Mouse (Mus musculus) yolk sac, embryonic 10.5 days (tissue): ENCODE results near the gene Cacna1a.

ENCODE experiments used
- DNase-seq: peaks from one replicate; pipeline ENCODE4 v3.0.0-alpha.2; 2017; ENCODE audit warnings: low spot score

The Cacna1a gene

DNA sequence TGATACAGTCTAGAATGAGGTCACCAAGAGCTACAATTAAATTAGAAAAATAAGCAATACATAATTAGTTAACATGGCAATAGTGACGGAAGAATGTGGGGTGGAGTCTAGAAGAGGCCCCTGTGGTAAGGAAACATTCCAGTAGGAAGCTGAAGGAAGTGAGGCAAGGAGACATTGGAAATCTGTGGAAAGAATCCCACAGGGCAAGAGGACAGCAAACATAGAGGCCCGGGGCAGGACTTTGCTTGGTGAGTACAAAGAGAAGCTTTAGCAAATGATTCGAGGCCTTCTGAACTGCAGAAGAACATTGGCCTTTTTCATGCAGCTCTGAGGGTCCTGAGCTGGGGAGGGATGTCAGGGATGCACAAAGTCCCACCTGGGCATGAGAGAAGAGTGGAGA, at the start of gene Cacna1a:
Gene Cacna1a (plus strand): TSS at position 166 of the 400 bp plus-strand sequence.
- no peak for DNase-seq

DNA sequence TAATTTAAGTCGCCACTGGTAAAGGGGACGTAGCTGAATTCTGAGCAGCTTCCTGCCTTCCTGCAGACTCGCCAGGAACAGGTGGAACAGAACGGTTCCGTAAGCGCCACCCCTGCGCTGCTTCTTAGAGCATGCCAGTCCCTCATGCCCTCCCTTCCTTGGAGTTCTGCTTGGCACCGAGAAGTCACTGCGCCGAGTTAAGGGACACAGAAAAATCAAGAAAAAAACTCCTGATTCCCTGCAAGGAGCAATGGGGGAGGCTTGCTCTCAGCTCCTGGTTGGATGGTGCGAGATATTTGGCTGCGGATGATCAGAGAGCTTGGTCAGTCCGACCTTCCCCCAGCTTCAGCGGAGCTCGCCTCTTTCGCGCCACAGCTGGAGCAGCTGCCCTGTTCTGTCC, 49.7 kb upstream of the Cacna1a start:
- no peak for DNase-seq

DNA sequence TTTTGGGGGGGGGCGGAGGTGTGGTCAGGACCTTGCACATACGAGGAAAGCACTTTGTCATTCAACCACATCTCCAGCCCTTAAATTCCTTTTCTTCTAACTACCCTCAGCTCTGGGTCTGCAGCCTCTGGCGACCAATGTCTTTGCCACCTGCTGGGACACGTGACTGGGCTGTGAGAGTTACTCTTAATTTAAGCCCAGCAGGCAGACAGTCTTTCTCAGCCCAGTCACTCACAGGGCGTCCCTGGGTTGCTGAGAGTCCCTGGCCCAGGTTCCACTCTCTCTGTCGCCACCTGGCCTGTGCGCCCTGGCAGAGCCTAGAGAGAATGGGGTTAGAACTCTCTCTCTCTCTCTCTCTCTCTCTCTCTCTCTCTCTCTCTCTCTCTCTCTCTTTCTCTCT, 48.9 kb upstream of the Cacna1a start:
- no peak for DNase-seq

DNA sequence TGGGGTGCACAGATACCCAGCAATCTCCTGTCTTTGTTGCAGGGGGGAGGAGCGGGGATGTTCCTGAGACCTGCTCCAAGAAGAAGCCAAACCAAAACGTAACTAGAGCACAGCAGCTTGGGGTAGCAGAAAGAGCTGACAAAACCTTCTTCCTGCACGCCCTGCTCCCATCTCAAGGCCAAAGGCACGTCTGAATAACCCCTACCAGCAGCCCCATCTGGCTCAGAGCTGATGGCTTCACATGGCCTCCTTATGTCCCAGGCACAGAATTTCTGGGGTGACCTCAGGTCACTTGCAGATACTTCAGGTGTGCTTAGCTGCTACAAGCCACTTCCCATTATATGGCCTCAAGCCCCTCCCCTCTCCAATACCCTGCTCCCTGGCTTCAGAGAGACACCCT, 48.4 kb upstream of the Cacna1a start:
- no peak for DNase-seq

DNA sequence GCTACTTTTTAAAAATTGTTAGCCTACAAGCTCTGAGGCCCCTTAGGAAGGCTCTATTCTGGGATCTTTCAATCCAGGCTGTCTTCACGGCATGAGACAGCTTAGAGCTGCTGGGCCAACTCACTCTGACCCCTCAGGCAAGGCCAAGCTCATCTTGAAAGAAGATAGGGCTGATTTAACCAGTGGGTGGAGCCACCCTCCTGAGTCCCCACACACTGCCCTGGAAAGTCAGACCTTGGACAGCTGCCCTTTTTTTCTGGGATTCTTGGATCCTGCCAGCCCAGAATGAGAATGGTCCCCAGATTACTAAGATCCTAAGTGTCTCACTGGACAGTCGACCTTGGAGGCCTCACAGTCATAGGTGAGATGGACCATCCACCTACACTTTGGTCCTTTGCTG, 47.6 kb upstream of the Cacna1a start:
- no peak for DNase-seq

DNA sequence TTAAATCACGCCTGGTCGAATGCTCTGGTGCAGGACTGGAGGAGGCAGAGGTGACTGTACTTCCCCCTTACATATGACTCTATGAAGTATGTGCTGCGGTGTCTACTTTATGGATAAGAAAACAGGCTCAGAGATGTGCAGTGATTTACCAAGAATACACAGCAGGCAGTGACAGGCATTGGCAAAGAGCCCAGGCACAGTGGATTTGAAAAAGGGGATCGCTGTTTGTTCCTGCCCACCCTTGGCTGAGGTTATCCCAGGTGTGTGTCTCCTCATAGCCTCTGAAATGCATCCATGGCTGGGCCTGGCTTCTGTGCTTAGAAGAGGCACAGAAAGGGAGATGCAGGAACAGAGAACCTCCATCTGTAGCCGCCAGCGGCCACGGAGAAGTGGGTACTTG, 42.7 kb upstream of the Cacna1a start:
- DNase-seq, result no peak

DNA sequence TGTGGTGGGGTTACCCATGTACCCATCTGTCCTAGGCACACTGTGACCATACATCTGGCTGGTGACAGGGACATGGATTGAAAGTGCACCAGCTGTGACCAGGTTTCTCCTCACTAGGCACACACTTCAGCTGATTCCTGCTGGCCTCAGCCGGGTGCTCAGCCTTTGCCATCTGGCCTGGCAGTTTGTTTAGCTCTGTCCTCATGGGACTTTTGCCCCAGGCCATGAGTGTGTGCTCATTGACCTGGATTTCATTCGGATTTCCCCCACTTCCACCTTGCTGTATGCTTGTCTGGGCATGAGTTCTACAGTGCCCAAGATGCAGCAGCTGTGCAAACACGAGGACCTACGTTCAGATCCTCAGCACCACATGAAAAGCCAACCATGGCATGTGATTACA, 41.8 kb upstream of the Cacna1a start:
- no peak for DNase-seq

DNA sequence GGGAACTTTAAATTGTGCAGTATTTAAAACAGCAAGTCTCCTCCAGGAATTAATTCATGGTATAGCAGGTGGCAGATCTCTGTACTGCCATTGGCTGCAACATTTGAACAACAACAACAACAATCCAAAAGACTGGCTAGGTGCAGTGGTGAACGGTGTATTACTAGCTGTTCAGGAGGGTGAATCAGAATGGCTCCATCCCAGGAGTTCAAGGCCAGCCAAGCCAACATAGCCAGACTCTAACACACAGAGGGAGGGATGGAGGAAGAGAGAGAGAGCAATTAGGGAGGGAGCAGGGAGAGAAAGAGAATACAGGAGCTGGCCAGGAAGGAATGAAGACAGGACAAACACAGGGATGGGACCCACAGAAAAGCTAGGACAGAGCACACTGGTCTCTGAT, 38.7 kb upstream of the Cacna1a start:
- no peak for DNase-seq

DNA sequence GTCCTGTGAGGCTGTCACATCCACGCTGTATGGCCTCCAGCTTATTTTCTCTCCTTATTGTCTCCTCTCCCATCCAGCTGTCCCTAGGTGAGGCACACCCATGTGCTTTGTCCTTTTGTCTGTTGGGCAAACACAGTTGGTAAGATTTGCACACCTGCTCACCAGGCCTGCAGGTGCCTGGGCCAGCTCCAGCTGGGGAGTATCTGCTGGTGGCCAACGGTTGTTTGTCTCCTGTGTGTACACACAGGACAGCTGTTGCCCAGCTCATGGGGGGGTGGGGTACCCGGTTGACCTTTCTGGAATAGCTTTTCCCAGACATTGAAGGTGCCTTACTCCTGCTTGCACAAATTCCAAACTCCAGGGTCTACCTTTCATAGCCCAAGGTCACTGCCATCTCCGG, 37.3 kb upstream of the Cacna1a start:
- no peak for DNase-seq

DNA sequence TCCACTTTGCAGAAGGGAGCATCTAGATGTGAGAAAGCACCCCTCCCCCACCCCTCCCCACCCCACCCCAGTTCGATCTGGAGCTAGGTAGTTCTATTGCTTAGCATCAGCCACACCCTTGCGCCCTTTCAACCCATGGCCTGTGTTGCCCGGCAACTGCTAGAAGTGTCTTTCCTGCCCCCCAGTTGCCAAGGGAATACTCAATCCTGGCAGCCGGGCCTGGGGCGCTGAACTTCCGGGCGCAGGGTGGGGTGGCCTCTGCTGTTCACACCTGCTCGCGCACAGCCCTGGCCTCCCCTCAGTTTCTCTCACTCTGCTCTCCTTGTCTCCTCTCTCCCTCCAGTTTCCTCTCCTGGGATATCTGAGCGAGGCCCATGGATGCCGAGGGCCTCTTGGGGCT, 31.8 kb upstream of the Cacna1a start:
- DNase-seq, result no peak

DNA sequence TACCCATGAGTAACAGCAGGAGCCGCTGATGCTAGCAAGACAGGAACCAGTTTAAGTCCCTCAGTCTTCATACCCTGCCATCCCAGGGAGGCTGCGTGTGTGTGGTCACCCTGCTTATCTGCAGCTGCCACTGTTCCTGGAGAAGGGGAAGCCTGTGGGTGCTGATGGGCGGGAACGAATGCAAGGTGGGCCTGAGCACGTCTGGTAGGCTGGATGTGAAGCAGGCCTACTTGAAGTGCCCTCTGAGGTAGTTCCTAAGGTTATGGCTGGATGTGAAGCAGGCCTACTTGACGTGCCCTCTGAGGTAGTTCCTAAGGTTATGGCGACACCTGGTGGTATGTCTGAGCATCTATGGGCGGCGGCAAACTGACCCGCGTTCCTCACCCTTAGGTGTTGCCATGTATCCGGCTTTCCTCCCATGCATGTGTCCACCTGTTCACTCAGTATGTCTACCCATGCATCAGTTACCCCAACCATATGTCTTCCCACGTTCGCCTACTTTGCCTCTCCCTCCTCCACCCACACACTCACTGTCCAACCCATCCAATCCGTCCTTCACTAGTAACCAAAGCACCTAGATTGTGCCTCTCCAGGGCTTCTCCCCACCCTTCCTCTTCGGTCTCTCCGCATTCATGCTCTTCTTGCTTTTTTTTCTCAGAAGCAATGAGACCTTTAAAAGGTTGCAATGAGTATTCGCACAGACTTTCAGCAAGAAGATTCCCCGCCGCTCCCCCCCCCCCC, 30.4 kb upstream of the Cacna1a start:
- DNase-seq, result peak; percentile 58

DNA sequence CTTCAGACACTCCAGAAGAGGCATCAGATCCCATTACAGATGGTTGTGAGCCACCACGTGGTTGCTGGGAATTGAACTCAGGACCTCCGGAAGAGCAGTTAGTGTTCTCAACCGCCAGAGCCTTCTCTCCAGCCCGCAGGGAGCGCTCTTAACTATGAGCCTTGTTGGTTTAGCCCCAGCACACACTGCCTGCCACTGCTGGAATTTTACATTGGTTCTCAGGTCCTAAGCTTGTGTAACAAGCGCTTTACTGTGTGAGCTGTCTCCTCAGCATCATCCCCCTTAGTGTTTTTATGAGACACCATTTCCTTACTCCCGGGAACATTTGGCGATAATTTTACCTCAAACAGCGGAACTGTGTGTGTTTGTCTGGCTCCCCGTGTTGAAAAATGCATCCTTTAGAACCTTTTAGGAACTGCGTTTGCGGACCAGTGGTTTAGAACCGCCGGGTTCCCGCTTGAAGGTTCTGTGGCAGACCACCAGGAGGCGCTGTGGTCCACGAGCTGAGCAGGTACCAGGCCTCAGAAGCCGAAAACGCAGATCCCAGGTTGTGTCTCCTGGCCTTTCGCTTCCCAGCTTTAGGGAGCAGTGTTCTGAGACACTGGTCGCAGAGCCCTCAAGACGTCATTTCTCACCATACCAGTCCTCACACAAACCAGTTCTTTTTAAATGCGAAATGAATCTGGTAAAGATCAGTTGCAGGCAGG, 24.7 kb upstream of the Cacna1a start:
- DNase-seq, result peak; percentile 36

DNA sequence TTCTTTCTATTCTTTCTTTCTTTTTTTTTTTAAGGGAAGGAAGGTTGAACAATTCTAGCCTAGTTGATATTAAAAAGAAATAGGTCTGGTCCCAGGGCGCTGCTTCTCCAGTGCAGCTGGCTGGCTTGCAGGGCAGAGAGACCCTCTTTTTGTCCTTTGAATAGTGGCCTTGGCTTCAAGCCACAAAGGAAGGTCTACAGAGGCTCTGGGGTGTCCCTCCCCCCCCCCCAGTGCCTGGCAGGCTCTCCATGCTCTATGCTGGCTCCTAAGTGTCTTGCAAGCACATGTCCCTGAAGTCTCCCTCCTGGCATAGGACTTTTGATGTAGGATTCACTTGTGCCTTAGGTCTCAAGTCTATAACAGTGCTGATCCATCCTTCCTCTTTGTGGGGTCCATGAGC, 23.0 kb upstream of the Cacna1a start:
- DNase-seq, result no peak

DNA sequence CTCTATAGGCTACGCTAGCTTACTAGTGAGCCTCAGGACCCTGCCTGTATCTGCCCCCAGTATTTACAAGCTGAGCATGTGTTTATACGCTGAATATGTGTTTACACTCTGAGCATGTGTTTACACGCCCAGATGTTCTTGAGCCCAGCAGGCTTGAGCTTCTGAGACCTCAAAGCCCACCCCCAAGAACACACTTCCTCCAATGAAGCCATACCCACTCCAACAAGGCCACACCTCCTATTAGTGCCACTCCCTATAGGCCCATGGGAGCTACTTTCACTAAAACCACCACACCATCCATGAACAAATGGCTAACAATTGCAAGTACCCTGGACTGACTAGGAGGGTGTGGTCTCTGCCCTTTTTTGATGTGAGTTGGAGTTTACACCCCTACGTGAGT, 17.3 kb upstream of the Cacna1a start:
- DNase-seq, result no peak

DNA sequence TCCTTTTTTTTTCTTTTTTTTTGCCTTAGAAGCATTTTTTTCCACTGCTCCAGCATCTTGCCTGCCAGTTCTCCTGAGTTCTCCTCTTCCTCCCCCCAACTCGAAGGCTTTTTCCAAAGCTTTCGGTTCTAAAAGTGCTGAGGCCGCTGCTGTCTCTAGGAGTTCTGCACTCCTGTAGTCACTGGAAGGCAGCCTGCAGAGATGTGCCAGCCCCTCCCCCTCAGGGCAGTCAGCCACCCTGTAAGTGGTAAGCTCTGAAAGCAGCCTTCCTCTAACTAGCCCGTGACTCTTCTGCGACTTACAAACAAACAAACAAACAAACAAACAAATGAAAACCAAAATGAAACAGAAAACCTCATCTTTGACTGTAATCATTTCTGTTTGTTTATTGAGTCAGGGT, 13.2 kb upstream of the Cacna1a start:
- no peak for DNase-seq

DNA sequence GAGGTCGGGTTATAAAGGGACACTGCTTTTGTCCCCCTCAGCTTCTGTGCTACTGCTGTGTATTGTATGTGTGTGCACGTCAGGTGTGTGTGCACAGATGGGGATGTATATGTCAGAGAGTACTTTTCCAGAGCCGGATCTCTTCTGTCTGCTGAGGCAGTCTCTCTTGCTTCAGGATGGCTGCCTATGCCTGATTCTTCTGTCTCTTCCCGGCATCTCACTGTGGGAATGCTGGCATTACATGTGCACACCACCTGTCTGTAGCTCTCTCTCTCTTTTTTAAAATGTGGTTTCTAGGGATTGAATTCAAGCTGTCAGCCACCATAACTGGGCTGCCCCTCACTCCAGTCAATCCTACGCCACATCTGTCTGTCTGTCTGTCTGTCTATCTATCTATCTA, 12.4 kb upstream of the Cacna1a start:
- no peak for DNase-seq

DNA sequence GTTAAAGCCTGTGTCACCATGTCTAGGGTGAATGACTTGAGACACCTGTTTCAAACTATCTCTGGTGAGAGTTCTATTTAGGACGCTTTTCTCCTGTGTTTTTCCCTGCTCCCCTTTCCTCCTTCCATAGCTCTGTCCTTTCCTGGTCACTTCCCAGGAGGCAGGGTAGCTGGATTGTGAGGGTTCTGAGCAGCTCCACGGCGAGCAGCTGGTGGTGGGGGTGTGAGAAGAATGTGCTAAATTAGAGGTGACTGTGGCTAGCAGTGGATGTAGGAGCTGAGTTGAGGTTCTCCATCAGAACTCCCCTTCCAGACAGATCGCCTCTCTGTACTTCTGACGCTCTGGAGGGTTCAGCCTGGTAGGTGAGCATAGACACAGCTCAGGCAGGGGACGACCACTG, 11.7 kb upstream of the Cacna1a start:
- no peak for DNase-seq

DNA sequence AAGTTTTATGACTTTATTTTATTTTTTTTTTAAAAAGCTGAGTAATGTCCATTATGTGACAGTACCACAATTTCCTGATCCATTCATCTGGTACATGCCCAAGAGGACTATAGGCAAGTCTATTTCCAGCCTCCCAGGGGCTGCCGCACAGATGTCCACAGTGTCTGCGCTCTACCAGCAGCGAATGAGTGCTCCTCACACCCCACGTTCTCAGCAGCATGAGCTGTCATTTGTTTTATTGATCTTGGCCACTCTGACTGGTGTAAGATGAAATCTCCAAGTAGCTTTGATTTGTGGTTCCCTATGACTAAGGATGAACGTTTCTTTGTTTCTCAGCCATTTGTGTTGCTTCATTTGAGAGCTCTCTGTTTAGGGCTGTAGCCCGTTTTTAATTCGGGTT, 6.6 kb upstream of the Cacna1a start:
- DNase-seq, result no peak

DNA sequence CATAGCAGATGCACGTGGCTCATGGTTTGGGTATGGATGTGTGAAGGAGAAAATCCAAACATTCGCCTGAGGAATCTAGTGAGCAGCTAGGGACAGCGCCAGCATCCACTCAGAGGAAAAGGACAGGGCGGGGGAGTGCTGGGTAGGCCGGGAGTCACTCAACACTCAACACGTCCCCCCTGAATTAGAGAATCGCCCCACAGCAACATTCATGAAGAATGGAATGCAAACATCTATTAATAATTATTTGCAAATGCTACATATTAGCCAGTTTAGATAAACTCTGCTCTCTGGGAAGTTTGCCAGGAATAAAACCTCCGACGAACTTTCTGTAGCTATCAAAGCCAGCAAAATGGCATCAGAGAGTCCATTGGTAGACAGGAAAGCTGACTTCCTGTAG, 533 bp downstream of the Cacna1a start:
- no peak for DNase-seq

DNA sequence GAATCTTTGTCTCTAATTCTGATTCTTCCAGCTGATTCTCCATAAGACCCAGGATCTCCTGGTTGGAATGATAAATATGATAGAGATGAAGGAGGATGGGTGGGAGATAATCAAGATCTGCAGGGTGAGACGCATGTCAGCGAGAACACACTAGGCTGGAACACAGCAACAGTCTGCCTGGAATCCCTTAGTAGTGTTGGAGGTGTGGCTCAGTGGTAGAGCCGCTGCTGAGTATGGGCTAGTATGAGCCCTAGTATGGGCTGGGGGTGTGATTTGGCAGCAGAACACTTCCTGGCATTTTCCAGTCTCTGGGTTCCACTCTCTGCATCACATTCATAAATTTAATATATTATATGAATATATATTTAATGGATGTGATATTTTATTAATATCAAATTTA, 933 bp downstream of the Cacna1a start:
- DNase-seq, result no peak

DNA sequence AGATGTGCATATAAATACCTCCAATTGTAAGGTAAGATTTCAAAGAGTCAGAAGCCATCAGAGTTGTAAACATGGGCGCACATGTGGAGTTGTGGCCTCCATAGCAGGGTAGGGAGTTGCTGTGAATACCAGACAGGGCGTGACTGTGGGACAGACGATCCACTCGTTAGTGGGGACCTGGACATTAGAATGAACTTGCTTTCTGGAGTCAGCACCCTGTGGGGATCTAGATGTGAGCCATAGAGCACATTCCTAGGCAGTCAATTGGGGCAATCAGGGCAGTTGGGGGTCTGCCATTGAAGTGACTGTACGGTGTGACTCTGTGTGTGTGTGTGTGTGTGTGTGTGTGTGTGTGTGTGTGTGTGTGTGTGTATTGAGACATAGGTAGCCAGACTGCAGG, 3.4 kb downstream of the Cacna1a start:
- no peak for DNase-seq

DNA sequence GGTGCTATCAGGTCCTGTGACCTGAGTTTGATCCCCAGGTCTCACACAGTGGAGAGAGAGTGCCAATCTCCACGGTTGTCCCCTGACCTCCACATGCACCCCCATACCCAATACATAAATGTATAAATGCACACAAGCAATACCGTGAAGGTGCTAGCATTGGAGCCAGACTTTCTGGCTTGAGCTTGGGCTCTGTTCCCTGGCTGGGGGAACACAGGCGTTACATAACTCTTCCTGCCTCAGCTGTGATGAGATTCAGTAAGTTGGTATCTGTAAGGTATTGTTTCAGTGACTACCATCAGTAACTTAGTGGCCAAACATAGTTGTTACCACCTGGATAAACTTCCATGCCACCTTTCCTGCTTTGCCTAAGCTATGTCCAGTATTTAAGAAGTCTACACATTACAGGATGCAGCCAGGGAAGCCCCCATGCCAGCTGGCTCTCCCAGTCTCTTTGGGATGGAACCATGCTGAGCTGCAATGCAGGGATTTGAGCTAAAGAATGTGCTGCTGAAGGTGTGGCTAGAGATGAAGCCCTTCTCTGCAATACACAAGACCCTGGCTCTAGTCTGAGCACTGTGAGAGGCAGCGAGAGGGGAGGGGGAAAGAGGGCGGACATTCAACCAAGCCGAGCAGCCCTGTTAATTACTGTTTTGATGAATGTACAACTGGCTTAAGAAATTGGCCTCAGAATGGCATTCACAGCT, 7.7 kb downstream of the Cacna1a start:
- no peak for DNase-seq
